ENCODE assay signal across 14 mouse cellular contexts in genomic region chr15:10439963-10440362, GRCm38 (mm10). TPM values are rescaled to one million over a fixed set of nuclear protein-coding genes. Genes with fewer than 3 reads are reported as not detected.
A peak's percentile ranks its signal among the peaks of the same experiment; 100 is the strongest.
DNase-seq lines count a peak whose midpoint lies in the region; ATAC-seq and TF ChIP-seq lines count a peak whose summit lies in the region.
"Had no signal": no experiment of that assay in that cellular context is flagged by ENCODE, and none has a peak within 500 bp of the region (broad histone marks: within the 10 kb centered on the region; RNA-seq: fewer than 3 reads in every experiment).

No protein-coding gene starts in this region.

- H3K4me2 ChIP-seq in kidney, embryonic 15.5 days, result no peak overlapping the region
- H3K4me2 ChIP-seq in stomach, postnatal 0 days (replicated peaks; ENCODE audit: low read depth), result no peak overlapping the region
- H3K4me2 ChIP-seq: limb, embryonic 12.5 days; neural tube, embryonic 13.5 days had no signal

- no peak for ATAC-seq in kidney, embryonic 15.5 days (replicated peaks; ENCODE audit: low FRiP score)
- no peak for ATAC-seq in stomach, postnatal 0 days (ENCODE audit: low FRiP score, low TSS enrichment)
- ATAC-seq: forebrain, embryonic 16.5 days had no signal

- no peak overlapping the region for H3K4me3 ChIP-seq in kidney, embryonic 15.5 days (replicated peaks)
- no peak overlapping the region for H3K4me3 ChIP-seq in stomach, postnatal 0 days (ENCODE audit: low read depth, low read length)
- H3K4me3 ChIP-seq: heart, embryonic 10.5 days; limb, embryonic 12.5 days; megakaryocyte, embryonic 14.5 days; neural tube, embryonic 13.5 days had no signal

- no peaks in the 10 kb centered on the region for H3K27me3 ChIP-seq in kidney, embryonic 15.5 days
- H3K27me3 ChIP-seq in stomach, postnatal 0 days (ENCODE audit: control insufficient read depth, insufficient read depth, low read length), result no peaks in the 10 kb centered on the region
- H3K27me3 ChIP-seq: limb, embryonic 12.5 days; megakaryocyte, embryonic 14.5 days; neural tube, embryonic 13.5 days had no signal

- WGBS in kidney, embryonic 15.5 days, result 62% methylated on average over 6 of the region's 6 CpGs
- 74% methylated on average over 6 of the region's 6 CpGs for WGBS in stomach, postnatal 0 days

- H3K4me1 ChIP-seq in kidney, embryonic 15.5 days, result no peaks in the 10 kb centered on the region
- H3K4me1 ChIP-seq in stomach, postnatal 0 days (replicated peaks; ENCODE audit: control insufficient read depth, insufficient read depth), result no peaks in the 10 kb centered on the region
- H3K4me1 ChIP-seq: heart, embryonic 10.5 days; limb, embryonic 12.5 days; megakaryocyte, embryonic 14.5 days; neural tube, embryonic 13.5 days had no signal

- no peak for TF ChIP-seq EP300 in stomach, postnatal 0 days (optimal IDR thresholded peaks at IDR 0.05)

- peak; percentile 49 to 86 for DNase-seq in adrenal gland, adult (ENCODE audit: inconsistent age in 2 of 2, low spot score in 1 of 2)
- no peak for DNase-seq in adrenal gland, adult 18-20 months (ENCODE audit: low spot score in 2 of 2)
- peak; percentile 17 for DNase-seq in kidney, adult 18-20 months
- peak; percentile 2 for DNase-seq in ovary, postnatal 14 days (ENCODE audit: low spot score)
- no peak for DNase-seq in ovary, adult 18-20 months (ENCODE audit: low spot score)
- no peak for DNase-seq in stomach, postnatal 0 days (ENCODE audit: low spot score)
- no peak for DNase-seq in layer of hippocampus, adult 18-20 months (ENCODE audit: low spot score in 2 of 2)
- DNase-seq: embryo, embryonic 11 days had no signal

- H3K9me3 ChIP-seq in kidney, embryonic 15.5 days (replicated peaks), result no peaks in the 10 kb centered on the region
- no peaks in the 10 kb centered on the region for H3K9me3 ChIP-seq in stomach, postnatal 0 days (ENCODE audit: control insufficient read depth, low read length)
- H3K9me3 ChIP-seq: heart, embryonic 10.5 days; neural tube, embryonic 13.5 days had no signal

- TF ChIP-seq CTCF in stomach, postnatal 0 days (IDR thresholded peaks at IDR 0.05; ENCODE audit: low read depth), result peak; percentile 47

- peaks cover 28% of the 10 kb centered on the region; the same call in 1 of the 2 replicates for H3K36me3 ChIP-seq in kidney, embryonic 15.5 days
- H3K36me3 ChIP-seq in stomach, postnatal 0 days (ENCODE audit: control insufficient read depth, insufficient read depth, low read length), result no peaks in the 10 kb centered on the region; the same call in 1 of the 2 replicates

- H3K9ac ChIP-seq in kidney, embryonic 15.5 days, result no peak overlapping the region
- no peak overlapping the region for H3K9ac ChIP-seq in stomach, postnatal 0 days (ENCODE audit: low read length)
- H3K9ac ChIP-seq: limb, embryonic 12.5 days; neural tube, embryonic 13.5 days had no signal

- no peak overlapping the region for H3K27ac ChIP-seq in kidney, embryonic 15.5 days
- H3K27ac ChIP-seq in stomach, postnatal 0 days (replicated peaks), result no peak overlapping the region
- H3K27ac ChIP-seq: heart, embryonic 10.5 days; limb, embryonic 12.5 days; neural tube, embryonic 13.5 days had no signal

RNA-seq across cellular contexts. Expression of gene Dnajc21, which starts 30.4 kb away (rescaled TPM):
- total RNA-seq in adrenal gland, adult 18-20 months (2021), result 10 to 100 TPM; 43.6 to 44.8 TPM
- 12.6 and 12.9 TPM in 2 replicates for polyA plus RNA-seq in kidney, embryonic 15.5 days (2015; fragmentation: Nextera tagmentation; extraction: Ambion mirVana)
- 11.8 and 14.0 TPM in 2 replicates for polyA plus RNA-seq in stomach, postnatal 0 days (2015; fragmentation: Nextera tagmentation; extraction: Ambion mirVana)
- 10 to 100 TPM; 23.7 to 26.3 TPM for total RNA-seq in layer of hippocampus, adult 18-20 months (2021)

RNA-seq across cellular contexts. Expression of gene Brix1, which starts 45.8 kb away (rescaled TPM):
- total RNA-seq in adrenal gland, adult 18-20 months (2021), result 10 to 100 TPM; 49.7 to 51.4 TPM
- 104 and 129 TPM in 2 replicates for polyA plus RNA-seq in kidney, embryonic 15.5 days (2015; fragmentation: Nextera tagmentation; extraction: Ambion mirVana)
- 85.2 and 86.1 TPM in 2 replicates for polyA plus RNA-seq in stomach, postnatal 0 days (2015; fragmentation: Nextera tagmentation; extraction: Ambion mirVana)
- 10 to 100 TPM; 18.1 to 26.6 TPM for total RNA-seq in layer of hippocampus, adult 18-20 months (2021)

RNA-seq across cellular contexts. Expression of gene Rad1, which starts 45.9 kb away (rescaled TPM):
- 10 to 100 TPM; 12.0 to 15.3 TPM for total RNA-seq in adrenal gland, adult 18-20 months (2021)
- polyA plus RNA-seq in kidney, embryonic 15.5 days (2015; fragmentation: Nextera tagmentation; extraction: Ambion mirVana), result 39.4 and 41.3 TPM in 2 replicates
- polyA plus RNA-seq in stomach, postnatal 0 days (2015; fragmentation: Nextera tagmentation; extraction: Ambion mirVana), result 15.1 and 16.0 TPM in 2 replicates
- total RNA-seq in layer of hippocampus, adult 18-20 months (2021), result 10 to 100 TPM; 12.5 to 14.5 TPM

Comparison
In these comparisons a context has a peak if more than half of its experiments do, and no peak if none do; other contexts are left out.
1. DNase-seq: peak in adrenal gland, adult (2 of 2), kidney, adult 18-20 months (single experiment) and ovary, postnatal 14 days (single experiment); none in adrenal gland, adult 18-20 months (0 of 2), ovary, adult 18-20 months (single experiment), stomach, postnatal 0 days (single experiment) and layer of hippocampus, adult 18-20 months (0 of 2).